Mouse (Mus musculus) limb, embryonic 10.5 days (tissue): ENCODE data around the gene Taok3. TPM values are rescaled to one million over a fixed set of nuclear protein-coding genes. Genes with fewer than 3 reads are reported as not detected.

Source experiments
- DNase-seq: peaks from one replicate; pipeline ENCODE4 v3.0.0-alpha.2; 2017; ENCODE audit warnings: low spot score
- H3K27ac ChIP-seq: fragments of 300-500 bp; sonication (generic); 2 replicates; pipeline ENCODE4 v1.5.1; 2016; ENCODE audit warnings: mild to moderate bottlenecking
- H3K27me3 ChIP-seq: fragments of 300-500 bp; sonication (generic); 2 replicates; pipeline ENCODE4 v1.6.1; 2016; ENCODE audit warnings: low read depth, mild to moderate bottlenecking; ENCODE audit not compliant: poor library complexity, severe bottlenecking
- H3K36me3 ChIP-seq: fragments of 300-500 bp; sonication (generic); 2 replicates; pipeline ENCODE4 v1.6.1; 2016; ENCODE audit warnings: mild to moderate bottlenecking, moderate library complexity
- H3K4me1 ChIP-seq: fragments of 300-500 bp; sonication (generic); 2 replicates; pipeline ENCODE4 v1.6.1; 2016
- H3K4me3 ChIP-seq: fragments of 300-500 bp; sonication (generic); 2 replicates; pipeline ENCODE4 v1.5.1; 2016; ENCODE audit warnings: mild to moderate bottlenecking, moderate library complexity
- H3K9me3 ChIP-seq: fragments of 300-500 bp; sonication (generic); replicated peaks from 2 replicates; pipeline ENCODE4 v1.6.1; 2016; ENCODE audit warnings: mild to moderate bottlenecking
- whole genome bisulfite sequencing: fragments of 180-500 bp; shearing (Covaris S2); methylation state at CpG from one replicate; pipeline ENCODE4 v1.1.7; 2016; 5-methylcytosine and 5-hydroxymethylcytosine counted together
- polyA plus RNA-seq: library from polyadenylated mRNA; unstranded; fragments of >200 nt; fragmentation: Nextera tagmentation; extraction: Ambion mirVana; gene quantifications from 2 replicates; pipeline ENCODE4 v1.2.1, GENCODE M21; 2016

Taok3 gene
- polyA plus RNA-seq, 1 experiment from 2014 or later: 6.2 TPM

GRCm38 (mm10) chr5:117313420-117313819 lies 193.5 kb downstream of the Taok3 start:
- WGBS: 17% methylated on average over 14 of the region's 14 CpGs
- Histone ChIP-seq H3K36me3 (no peaks in the 10 kb centered on the region), H3K4me3 (peak overlapping the region; percentile 38), H3K4me1 (peaks cover 19% of the 10 kb centered on the region), H3K27ac (no peak overlapping the region), H3K9me3 (no peaks in the 10 kb centered on the region), H3K27me3 (peaks cover 42% of the 10 kb centered on the region)
- DNase-seq: peak; percentile 56

DNA sequence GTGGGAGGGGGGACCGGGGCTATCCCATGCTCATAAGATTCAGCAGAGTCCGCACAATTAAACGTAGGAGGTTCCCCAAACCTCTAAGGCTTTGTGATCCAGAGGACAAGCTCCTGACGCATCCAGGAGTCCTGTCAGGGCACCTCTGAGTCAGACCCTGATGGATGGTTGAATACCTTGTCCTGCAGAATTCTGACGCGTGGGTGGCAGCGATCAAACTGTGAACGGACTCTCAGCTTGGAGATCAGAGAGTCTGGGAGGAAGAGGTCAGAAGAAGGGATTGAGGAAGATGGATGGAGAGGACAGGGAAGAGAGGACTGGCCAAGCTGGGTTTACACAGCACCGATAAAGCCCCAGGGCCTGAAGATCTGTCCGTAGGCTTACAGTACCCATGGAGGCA lies 194.0 kb downstream of the Taok3 start:
- DNase-seq: peak; percentile 37
- Histone ChIP-seq H3K36me3 (no peaks in the 10 kb centered on the region), H3K4me3 (peak overlapping the region; percentile 38), H3K27me3 (peaks cover 42% of the 10 kb centered on the region), H3K27ac (no peak overlapping the region), H3K9me3 (no peaks in the 10 kb centered on the region), H3K4me1 (peaks cover 20% of the 10 kb centered on the region)
- 27% methylated on average over 10 of the region's 10 CpGs for WGBS

DNA sequence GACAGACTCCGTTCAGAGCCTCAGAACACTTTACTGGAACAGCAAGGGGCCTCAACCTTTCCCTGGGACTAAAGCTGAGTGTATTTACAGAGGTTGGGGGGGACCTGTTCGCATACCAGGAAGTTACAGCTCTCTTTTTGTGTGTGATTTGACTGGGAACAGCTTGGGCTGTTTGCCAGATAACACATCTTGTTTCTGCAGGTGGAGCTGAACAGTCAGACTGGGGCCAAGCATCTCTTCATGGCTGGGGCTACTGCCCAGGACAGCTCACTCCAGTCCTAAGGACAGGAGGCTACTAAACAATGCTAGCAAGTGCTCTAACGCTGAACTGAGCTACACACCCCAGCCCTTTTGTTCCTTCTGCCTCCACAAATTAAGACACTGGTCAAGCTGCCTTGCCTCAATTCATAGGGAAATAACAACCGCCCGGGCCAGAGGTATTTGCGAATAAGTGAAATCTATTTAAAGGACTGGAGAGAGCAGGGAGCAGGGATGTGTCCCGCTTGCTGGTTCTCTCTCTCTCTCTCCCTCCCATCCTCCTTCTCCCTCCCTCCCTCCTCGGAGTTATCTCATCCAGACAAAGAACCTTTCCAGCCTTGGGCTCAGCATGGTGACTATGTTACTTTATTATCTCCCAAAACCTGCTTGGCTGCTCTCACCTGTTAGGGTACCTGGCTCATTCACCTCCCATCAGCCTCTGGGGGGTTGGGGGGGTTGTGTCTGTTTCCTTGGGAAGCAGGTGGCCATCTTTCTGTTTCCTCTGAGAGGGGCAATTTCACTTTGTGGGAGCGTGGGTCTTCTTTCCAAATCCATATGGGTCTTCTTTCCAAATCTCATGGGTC lies 194.9 kb downstream of the Taok3 start:
- Histone ChIP-seq H3K4me3 (no peak overlapping the region), H3K36me3 (no peaks in the 10 kb centered on the region), H3K27ac (no peak overlapping the region), H3K4me1 (peaks cover 29% of the 10 kb centered on the region), H3K27me3 (peaks cover 48% of the 10 kb centered on the region), H3K9me3 (no peaks in the 10 kb centered on the region)
- 30% methylated on average over 9 of the region's 9 CpGs for WGBS
- peak; percentile 32 for DNase-seq

GRCm38 (mm10) chr5:117318741-117319629 lies 199.1 kb downstream of the Taok3 start, which contains the start of gene Vsig10:
Gene Vsig10, plus strand, starts transcription at chr5:117319083.
- Histone ChIP-seq H3K4me3 (peak within 1 kb of the TSS; percentile 78), H3K4me1 (peaks cover 22% of the 10 kb centered on the region), H3K27ac (peak within 1 kb of the TSS; percentile 83), H3K9me3 (no peaks in the 10 kb centered on the region), H3K36me3 (no peaks in the 10 kb centered on the region), H3K27me3 (peaks cover 66% of the 10 kb centered on the region)
- under 1% methylated on average over 81 of the region's 81 CpGs for WGBS
- DNase-seq: peak; percentile 78

DNA sequence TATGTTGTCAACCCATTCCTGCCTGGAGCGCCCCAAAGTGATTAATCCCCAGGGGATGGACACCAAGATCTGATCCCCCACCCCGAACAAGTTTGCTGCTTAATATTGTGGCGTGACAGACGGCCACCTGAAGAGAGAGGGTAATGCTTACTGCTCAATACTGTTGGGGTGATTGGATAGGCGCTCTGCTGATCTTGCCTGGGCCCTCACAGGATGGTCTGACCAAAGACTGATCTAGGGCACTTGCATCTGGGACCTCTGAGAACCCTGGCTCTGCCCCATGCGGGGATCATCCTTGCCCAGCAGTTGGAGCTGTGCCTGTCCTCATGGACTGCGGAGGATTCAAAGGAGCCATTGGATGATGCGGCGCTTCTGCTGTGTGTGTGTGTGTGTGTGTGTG lies 203.8 kb downstream of the Taok3 start:
- Histone ChIP-seq H3K27ac (no peak overlapping the region), H3K4me1 (peaks cover 13% of the 10 kb centered on the region), H3K36me3 (no peaks in the 10 kb centered on the region), H3K9me3 (no peaks in the 10 kb centered on the region), H3K4me3 (no peak overlapping the region), H3K27me3 (peaks cover 28% of the 10 kb centered on the region)
- no peak for DNase-seq
- WGBS: 78% methylated on average over 9 of the region's 9 CpGs

Other genes starting within 250 kb of the Taok3 start
- gene Suds3, start 4.0 kb upstream of the Taok3 start, polyA plus RNA-seq: 76.9 and 80.9 TPM in 2 replicates
- gene Pebp1, start 167.5 kb downstream of the Taok3 start, polyA plus RNA-seq: 922 and 1,037 TPM in 2 replicates
- gene Vsig10, start 199.0 kb downstream of the Taok3 start, polyA plus RNA-seq: 3.1 and 4.4 TPM in 2 replicates
- gene Wsb2, start 237.2 kb downstream of the Taok3 start, polyA plus RNA-seq: 37.2 and 41.7 TPM in 2 replicates